Mouse (Mus musculus) lung, postnatal 0 days (tissue): ENCODE data around the gene Smok2b. TPM values are rescaled to one million over a fixed set of nuclear protein-coding genes. Genes with fewer than 3 reads are reported as not detected.

Source experiments
- polyA plus RNA-seq: library from polyadenylated mRNA; unstranded; fragments of >200 nt; fragmentation: Nextera tagmentation; extraction: Ambion mirVana; gene quantifications from 2 replicates; pipeline ENCODE4 v1.2.1, GENCODE M21; 2015

Smok2b gene
- polyA plus RNA-seq, 1 experiment from 2014 or later: not detected

Other genes with a start within 250 kb of the Smok2b start
- 127 and 131 TPM in 2 replicates for gene Wtap, start 236.1 kb upstream of the Smok2b start, polyA plus RNA-seq
- gene Sod2, start 223.4 kb upstream of the Smok2b start, polyA plus RNA-seq: 195 and 289 TPM in 2 replicates
- gene Gpr31b, start 178.0 kb upstream of the Smok2b start, polyA plus RNA-seq: not detected in 2 replicates
- gene Tcp10b, start 169.2 kb upstream of the Smok2b start, polyA plus RNA-seq: 0.18 and 0.23 TPM in 2 replicates
- gene Unc93a, start 98.4 kb upstream of the Smok2b start, polyA plus RNA-seq: not detected in 2 replicates
- not detected in 2 replicates for gene Smok2a, start 9.1 kb upstream of the Smok2b start, polyA plus RNA-seq
- gene Tcp10c, start 124.3 kb downstream of the Smok2b start, polyA plus RNA-seq: not detected in 2 replicates